Mouse (Mus musculus) erythroblast, embryonic 14.5 days (primary cell): Measurements from ENCODE around the gene Clec2h. TPM values are rescaled to one million over a fixed set of nuclear protein-coding genes. Genes with fewer than 3 reads are reported as not detected.
"Not testable (repeated sequence)": the region's sequence is repeated elsewhere in the genome, so short reads cannot be mapped to it uniquely, and the experiment has no call there.

Experiments used
- H3K27me3 ChIP-seq: 2 replicates; pipeline ENCODE4 v1.6.1; 2012; ENCODE audit warnings: inconsistent platforms; ENCODE audit not compliant: control insufficient read depth
- H3K36me3 ChIP-seq: 2 replicates; pipeline ENCODE4 v1.6.1; 2012; ENCODE audit warnings: mild to moderate bottlenecking, inconsistent platforms; ENCODE audit not compliant: control insufficient read depth
- H3K4me1 ChIP-seq: 2 replicates; pipeline ENCODE4 v1.6.1; 2012; ENCODE audit warnings: inconsistent platforms; ENCODE audit not compliant: control insufficient read depth
- H3K4me3 ChIP-seq: replicated peaks from 2 replicates; pipeline ENCODE3; 2012; ENCODE audit warnings: moderate library complexity, mild to moderate bottlenecking, inconsistent platforms
- H3K9me3 ChIP-seq: 2 replicates; pipeline ENCODE4 v1.6.1; 2012; ENCODE audit warnings: low read length, inconsistent platforms, mixed read lengths; ENCODE audit not compliant: control insufficient read depth
- GATA1 ChIP-seq: IDR thresholded peaks from 2 replicates; pipeline ENCODE4 v1.6.1; 2012; ENCODE audit warnings: low read length, inconsistent platforms, mixed read lengths
- TAL1 ChIP-seq: IDR thresholded peaks from 3 replicates; pipeline ENCODE4 v1.6.1; 2012; ENCODE audit warnings: low read length, inconsistent platforms, mixed read lengths
- polyA plus RNA-seq: library from polyadenylated mRNA; stranded (reverse); fragments of >175 nt; gene quantifications from 2 replicates; pipeline ENCODE4 v1.2.3, GENCODE M21; 2012

Gene Clec2h
- not detected in 2 replicates for polyA plus RNA-seq

DNA sequence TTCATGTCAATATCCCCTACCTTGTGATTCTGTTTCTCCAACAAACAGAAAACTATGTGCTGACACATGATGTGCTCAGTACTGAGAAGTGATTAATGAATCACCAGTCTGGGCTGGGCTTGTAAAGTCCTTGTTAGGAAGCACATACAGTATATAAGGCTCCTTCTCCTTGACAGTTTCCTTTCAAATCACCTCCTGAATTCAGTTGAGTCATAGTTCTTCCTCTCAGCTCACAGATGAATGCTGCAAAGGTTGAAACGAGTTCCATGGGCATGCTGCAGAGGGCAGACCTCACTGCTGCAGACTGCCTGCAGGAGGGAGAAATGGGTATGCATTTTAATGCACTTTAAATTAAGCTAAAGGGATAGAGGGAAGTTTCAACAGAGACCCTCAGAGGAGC, at the start of gene Clec2h:
Gene Clec2h (plus strand): TSS at position 180 of the 400 bp plus-strand sequence.
- no peaks in the 10 kb centered on the region for H3K9me3 ChIP-seq
- no peak within 1 kb of the TSS for H3K4me3 ChIP-seq
- H3K27me3 ChIP-seq: no peaks in the 10 kb centered on the region
- H3K36me3 ChIP-seq: no peaks in the 10 kb centered on the region
- no peaks in the 10 kb centered on the region for H3K4me1 ChIP-seq
- no peak for TF ChIP-seq TAL1
- no peak for TF ChIP-seq GATA1

DNA sequence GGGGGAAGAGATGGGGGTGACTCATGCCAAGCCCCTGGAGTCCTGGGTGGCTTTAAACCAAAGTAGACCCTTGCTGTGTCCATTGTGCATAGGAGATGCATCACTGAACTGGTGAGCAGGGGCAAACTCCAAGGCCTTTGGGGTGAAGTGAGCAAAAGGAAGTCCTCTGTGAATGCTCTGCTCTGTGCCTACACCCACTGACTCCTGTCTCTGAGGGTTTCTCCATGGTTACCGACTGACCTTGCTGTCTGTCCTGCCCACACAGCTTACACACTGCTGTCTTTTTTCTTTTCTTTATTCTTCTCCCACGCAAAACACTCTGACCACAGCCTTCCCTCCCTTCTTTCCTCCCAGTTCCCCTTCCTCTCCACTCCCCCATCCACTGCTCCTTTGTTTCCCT, 39.5 kb upstream of the Clec2h start:
- Histone ChIP-seq H3K36me3 (no peaks in the 10 kb centered on the region), H3K27me3 (no peaks in the 10 kb centered on the region), H3K4me1 (no peaks in the 10 kb centered on the region), H3K9me3 (no peaks in the 10 kb centered on the region), H3K4me3 (no peak overlapping the region)
- TF ChIP-seq GATA1 (no peak), TAL1 (no peak)

DNA sequence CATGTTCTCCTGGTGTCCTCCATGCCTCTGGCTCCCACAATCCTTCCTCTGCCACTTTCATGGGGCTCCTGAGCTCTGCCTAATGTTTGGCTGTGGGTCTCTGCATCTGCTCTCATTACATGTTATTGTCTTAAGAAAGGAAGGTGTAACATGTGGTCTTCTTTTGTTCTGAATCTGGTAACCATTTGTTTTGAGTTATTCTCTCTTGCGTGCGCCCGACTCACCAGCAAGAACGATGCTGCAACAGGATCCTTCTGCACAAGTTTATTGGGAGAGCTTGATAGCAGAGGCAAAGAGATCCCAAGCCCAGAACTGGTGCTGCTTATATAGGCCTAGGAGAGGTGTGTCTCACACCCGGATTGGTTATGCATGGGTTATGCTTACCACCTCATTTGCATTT, 38.8 kb upstream of the Clec2h start, which contains the start of gene Klrb1a:
Gene Klrb1a (minus strand): TSS at position 101 of the 400 bp plus-strand sequence.
- H3K27me3 ChIP-seq, H3K4me1 ChIP-seq, H3K36me3 ChIP-seq, H3K9me3 ChIP-seq, H3K4me3 ChIP-seq: not testable (repeated sequence)

DNA sequence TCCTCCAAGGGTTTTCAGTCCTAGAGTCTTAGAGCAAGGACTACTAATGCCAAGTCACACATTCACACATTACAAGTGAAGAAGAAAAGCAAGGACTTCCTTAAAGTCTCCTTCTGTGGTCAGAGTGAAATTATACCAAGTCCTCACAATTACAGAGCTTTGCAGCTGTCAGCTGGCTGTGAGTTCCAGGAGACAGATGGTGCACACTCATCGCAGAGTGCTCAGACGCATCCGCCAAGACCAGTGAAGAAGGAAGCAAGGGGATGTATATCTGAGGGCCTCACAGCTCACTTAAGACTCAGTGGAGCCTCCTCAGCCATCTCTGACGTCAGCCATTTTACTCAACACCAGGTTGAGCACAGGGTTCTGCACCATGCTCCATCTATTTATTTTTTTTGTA, 37.8 kb upstream of the Clec2h start:
- Histone ChIP-seq H3K4me3 (no peak overlapping the region), H3K9me3 (no peaks in the 10 kb centered on the region), H3K27me3 (no peaks in the 10 kb centered on the region), H3K4me1 (no peaks in the 10 kb centered on the region), H3K36me3 (no peaks in the 10 kb centered on the region)
- TF ChIP-seq GATA1 (no peak), TAL1 (no peak)

DNA sequence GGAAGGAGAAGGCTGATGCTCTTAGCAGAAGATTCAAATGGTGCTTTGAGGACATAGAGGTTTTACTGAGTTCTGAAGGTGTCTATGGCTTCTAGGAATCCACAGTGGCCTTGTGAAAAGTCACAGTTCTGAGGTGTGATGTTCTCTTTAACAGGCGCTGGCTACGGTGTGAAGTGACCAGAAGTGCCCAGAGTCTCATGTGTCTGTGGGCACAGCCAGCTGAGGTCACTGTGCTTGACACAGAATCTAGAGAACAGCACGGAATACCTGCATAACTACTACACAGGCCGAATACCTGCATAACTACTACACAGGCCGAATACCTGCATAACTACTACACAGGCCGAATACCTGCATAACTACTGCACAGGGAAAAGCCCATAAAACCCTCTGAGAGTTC, 36.9 kb upstream of the Clec2h start:
- not testable (repeated sequence) for H3K9me3 ChIP-seq, H3K36me3 ChIP-seq, H3K4me1 ChIP-seq, H3K27me3 ChIP-seq, H3K4me3 ChIP-seq

DNA sequence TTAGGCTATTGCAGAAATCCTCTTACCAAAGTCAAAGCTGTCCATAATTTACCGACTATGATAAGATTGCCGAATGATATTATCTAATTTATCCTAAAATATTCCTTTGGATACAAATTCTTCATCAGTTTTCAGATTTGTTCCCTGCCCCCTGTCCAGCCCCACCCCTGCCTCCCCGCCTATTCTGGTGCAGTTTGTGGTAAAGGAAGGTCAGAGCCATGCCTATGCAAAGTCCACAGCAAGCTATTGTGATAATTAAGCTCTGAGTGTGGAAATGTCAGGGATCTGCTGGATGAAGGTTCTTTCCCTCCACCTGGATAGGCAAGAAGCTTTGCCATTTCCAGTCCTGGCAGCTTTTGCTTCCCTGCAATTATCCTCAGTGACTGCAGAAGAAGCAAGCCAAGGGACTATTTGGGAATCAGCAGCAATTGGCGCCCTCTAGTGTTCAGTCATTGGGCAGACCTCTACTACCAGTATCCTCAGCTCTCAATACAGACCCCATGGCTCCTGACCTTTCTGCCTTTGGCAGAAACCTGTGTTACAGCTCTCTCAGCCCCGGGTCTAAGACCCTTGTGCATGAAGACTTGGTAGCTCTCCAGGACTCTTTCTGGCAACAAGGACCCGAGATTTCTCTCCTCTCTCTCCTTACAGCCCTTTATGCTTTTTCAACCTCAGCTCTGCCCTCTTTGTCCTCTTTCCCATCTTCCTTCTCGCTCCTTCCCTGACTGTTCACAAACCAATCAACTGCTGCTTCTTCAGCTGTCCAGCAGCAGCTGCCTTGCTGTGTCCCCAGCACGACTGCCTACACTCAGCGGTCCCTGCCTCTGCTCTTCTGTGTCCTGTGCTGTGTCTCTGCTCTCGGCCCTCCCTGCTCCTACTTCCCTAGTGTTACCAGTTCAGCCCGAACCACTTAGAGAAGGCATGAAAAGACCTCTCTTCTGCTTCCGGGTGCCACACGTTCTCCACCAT, 32.1 kb upstream of the Clec2h start:
- not testable (repeated sequence) for H3K27me3 ChIP-seq, H3K4me3 ChIP-seq, H3K9me3 ChIP-seq, H3K4me1 ChIP-seq, H3K36me3 ChIP-seq

DNA sequence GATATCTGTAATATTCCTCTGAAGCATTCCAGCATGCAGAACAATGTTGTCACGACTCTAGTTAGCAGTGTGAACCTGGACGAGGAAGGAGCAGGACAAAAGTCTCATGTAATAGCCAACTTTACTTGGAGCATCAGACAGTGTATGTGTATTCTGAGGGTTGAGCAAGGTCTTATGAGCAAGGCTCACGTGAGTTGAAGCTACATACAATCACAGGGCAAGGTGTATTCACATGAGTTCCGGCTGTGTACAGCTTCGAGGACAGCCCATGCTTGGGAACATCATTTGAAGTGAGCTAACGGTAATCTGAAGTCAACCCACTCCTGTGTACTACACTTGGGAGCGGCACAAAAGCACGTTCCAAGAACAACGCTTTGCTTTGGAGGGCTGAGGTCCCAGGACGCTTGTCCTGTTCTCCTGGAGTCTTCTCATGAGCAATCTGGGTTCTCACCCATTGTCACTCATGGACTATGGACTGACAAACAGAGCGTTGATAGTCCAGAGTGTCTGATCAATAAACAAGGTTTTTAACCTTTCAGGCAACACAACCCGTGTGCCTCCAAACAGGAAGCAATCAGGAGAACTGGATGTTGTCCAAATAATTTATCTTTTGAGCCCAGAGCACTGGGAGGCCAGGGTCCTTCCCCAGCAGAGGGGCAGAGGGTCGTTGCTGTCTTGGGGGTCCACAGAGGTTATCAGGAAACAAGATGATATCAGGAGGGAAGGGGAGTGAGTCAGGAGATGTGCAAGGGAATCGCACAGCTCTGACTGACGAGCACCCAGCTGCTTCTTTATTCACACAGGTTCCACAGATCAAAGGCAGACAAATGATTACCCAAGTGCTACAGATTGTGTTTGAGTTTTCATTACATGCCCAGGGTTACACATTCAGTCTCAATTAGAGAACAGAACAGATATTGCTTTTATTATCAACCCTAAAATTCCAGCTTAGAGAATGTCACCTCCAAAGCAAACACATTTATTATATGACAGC, 31.0 kb upstream of the Clec2h start:
- H3K36me3 ChIP-seq, H3K9me3 ChIP-seq, H3K27me3 ChIP-seq, H3K4me3 ChIP-seq, H3K4me1 ChIP-seq: not testable (repeated sequence)

DNA sequence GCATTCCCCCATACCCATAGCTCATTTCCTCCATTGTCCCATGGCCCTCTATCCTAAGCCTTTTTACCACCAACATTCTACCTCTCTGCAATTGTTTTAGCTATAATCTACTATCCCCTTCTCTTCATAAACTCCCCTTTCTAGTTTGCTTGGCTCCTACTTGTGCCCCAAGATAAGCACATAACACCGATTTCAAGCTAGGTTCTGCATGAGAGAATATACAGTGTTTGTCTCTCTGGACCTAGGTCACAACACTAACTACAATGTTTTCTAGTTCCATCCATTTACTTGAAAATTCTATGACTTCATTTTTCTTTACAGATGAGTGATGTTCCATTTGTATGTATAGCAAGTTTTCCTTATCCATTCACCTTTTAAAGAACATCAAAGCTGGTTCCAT, 21.5 kb upstream of the Clec2h start:
- H3K4me1 ChIP-seq: no peaks in the 10 kb centered on the region
- H3K4me3 ChIP-seq: no peak overlapping the region
- no peaks in the 10 kb centered on the region for H3K36me3 ChIP-seq
- no peaks in the 10 kb centered on the region; the same call in 1 of the 2 replicates for H3K9me3 ChIP-seq
- no peak for TF ChIP-seq GATA1
- TF ChIP-seq TAL1: no peak
- H3K27me3 ChIP-seq: no peaks in the 10 kb centered on the region

DNA sequence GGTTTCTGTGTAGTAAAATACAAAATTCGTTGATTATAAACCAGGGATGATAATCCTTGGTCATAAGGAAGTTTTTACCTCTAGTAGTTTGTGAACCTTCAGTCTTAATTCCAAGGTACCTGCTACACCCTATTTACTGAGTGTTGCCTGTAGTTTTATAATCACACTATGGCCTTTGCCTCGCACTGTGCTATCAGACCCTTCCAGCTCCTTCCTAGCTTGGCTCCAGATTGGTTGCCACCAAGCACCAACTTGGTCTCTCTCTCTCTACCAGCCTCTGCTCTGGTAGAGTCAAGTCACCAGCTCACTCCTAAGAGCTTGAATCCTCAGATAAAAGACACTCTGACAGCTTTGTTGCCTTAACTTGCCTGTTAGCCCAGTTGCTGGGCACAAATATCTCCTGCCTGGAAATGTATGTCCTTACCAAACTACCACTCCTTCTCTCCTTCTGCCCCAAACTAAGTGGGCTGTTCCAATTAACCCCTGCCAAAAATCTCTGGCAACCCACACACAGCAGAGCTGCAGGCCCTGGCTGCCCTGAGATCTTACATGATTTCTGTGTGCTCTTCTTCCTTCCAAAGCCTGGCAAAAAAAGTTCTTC, 21.0 kb upstream of the Clec2h start:
- Histone ChIP-seq H3K9me3 (no peaks in the 10 kb centered on the region; the same call in 1 of the 2 replicates), H3K4me3 (no peak overlapping the region), H3K36me3 (no peaks in the 10 kb centered on the region), H3K4me1 (no peaks in the 10 kb centered on the region), H3K27me3 (no peaks in the 10 kb centered on the region)
- TF ChIP-seq GATA1 (no peak), TAL1 (no peak)
